Mouse (Mus musculus): ENCODE measurements around the gene Cct7. TPM values are rescaled to one million over a fixed set of nuclear protein-coding genes. Genes with fewer than 3 reads are reported as not detected.

Gene Cct7
- polyA plus RNA-seq, 1 experiment from 2014 or later, result 583 TPM

DNA sequence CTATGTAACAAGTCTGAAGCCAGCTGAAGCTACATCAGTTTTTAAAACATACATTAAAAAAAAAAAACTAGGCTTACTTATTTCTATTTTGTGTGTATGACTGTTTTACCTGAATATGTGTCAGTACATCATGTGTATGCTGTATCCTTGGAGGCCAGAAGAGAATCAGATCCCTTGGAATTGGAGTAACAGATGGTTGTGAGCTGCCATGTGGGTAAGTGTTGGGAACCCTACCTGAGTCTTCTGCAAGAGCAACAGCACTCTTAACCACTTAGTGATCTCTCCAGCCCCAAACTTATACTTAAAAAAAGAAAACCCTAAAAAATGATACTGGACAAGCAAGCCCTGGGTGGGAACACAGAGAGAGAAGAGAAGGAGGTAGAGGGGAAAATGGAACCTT, 45.7 kb downstream of the Cct7 start:
- Histone ChIP-seq H3K36me3 (ENCODE audit: insufficient read depth, low read length) (no peaks in the 10 kb centered on the region), H3K9me3 (ENCODE audit: low read length) (no peaks in the 10 kb centered on the region), H3K4me3 (ENCODE audit: low read length) (no peak overlapping the region), H3K4me2 (replicated peaks; ENCODE audit: low read depth, low read length) (no peak overlapping the region), H3K27ac (ENCODE audit: low read length) (no peak overlapping the region), H3K9ac (replicated peaks; ENCODE audit: low read length) (no peak overlapping the region), H3K4me1 (ENCODE audit: insufficient read depth, low read length) (peaks cover 2% of the 10 kb centered on the region), H3K27me3 (ENCODE audit: insufficient read depth, low read length) (0 out of 2 replicates have a peak, but pooled peaks cover 4% of the 10 kb centered on the region)
- no peak for ATAC-seq (ENCODE audit: low FRiP score, low TSS enrichment)

DNA sequence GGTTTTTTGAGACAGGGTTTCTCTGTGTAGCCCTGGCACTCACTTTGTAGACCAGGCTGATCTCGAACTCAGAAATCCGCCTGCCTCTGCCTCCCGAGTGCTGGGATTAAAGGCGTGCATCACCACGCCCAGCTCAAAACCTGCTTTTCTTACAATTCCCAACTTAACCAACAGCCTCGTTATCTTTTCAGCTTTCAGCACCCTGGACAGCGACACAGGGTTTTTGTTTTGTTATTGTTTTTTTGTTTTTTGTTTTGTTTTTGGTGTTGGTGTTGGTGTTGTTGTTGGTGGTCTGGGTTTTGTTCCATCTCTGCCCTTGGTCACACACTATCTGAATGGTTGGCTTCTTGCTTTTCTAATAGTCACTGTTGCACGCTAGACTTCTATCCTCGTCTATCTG, 46.8 kb downstream of the Cct7 start:
- Histone ChIP-seq H3K36me3 (ENCODE audit: insufficient read depth, low read length) (no peaks in the 10 kb centered on the region), H3K9me3 (ENCODE audit: low read length) (no peaks in the 10 kb centered on the region), H3K27ac (ENCODE audit: low read length) (no peak overlapping the region), H3K4me1 (ENCODE audit: insufficient read depth, low read length) (peaks cover 13% of the 10 kb centered on the region), H3K9ac (replicated peaks; ENCODE audit: low read length) (no peak overlapping the region), H3K4me3 (ENCODE audit: low read length) (no peak overlapping the region), H3K4me2 (replicated peaks; ENCODE audit: low read depth, low read length) (no peak overlapping the region), H3K27me3 (ENCODE audit: insufficient read depth, low read length) (peaks cover 9% of the 10 kb centered on the region; the same call in 1 of the 2 replicates)
- ATAC-seq (ENCODE audit: low FRiP score, low TSS enrichment), result no peak
- 60% methylated on average over 9 of the region's 9 CpGs for WGBS

DNA sequence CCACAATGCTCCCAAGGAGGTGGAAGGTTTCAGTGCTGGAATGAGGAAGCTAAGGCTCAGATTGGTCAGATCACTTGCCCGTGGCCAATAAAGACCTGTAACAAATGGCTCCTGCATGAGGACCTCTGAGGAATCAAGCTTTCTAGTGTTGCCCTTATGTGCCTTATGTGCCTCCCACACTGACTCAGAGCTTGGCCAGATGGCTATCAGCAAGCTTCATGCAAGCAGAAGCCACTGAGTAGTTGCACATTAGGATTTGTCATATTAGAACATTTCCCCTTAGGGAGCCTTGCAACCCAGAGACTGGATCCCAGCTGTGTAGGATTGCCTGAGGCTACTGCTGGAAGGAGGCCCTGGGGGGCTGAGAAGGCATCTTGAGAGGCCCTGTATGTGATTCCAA, 49.1 kb downstream of the Cct7 start:
- Histone ChIP-seq H3K9me3 (ENCODE audit: low read length) (no peaks in the 10 kb centered on the region), H3K27me3 (ENCODE audit: insufficient read depth, low read length) (peaks cover 20% of the 10 kb centered on the region), H3K4me1 (ENCODE audit: insufficient read depth, low read length) (peaks cover 14% of the 10 kb centered on the region), H3K27ac (ENCODE audit: low read length) (no peak overlapping the region), H3K9ac (replicated peaks; ENCODE audit: low read length) (no peak overlapping the region), H3K4me2 (replicated peaks; ENCODE audit: low read depth, low read length) (no peak overlapping the region), H3K4me3 (ENCODE audit: low read length) (no peak overlapping the region), H3K36me3 (ENCODE audit: insufficient read depth, low read length) (no peaks in the 10 kb centered on the region)
- WGBS, result 42% methylated on average over 1 of the region's 1 CpGs
- no peak for ATAC-seq (ENCODE audit: low FRiP score, low TSS enrichment)

DNA sequence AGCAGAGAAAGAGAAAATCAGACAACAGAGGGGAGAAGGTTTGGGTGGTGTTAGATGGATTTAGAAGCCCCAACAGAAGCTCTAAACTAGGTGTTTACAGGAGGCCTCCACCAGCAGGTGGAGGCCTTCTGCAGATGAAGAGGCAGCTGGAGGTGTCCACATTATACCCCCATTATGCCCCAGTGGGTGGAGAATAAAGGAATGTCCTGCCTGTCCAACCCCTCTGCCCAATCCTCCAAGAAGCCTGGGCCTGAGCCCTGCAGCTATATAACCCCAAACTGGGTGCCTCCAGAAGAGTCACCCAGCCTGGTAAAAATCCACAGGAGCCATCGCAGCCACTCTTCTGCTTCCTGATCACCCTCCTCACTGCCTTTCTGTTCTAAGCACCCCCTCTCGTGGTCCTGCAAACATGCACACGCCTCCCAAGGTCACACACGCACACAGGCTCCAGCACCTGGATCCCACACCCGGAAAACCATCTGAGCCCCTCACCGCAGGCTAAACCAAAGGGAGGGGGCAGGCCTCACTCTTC, 50.3 kb downstream of the Cct7 start:
- WGBS, result 7% methylated on average over 6 of the region's 6 CpGs
- H3K9me3 ChIP-seq (ENCODE audit: low read length), result no peaks in the 10 kb centered on the region
- peaks cover 20% of the 10 kb centered on the region for H3K27me3 ChIP-seq (ENCODE audit: insufficient read depth, low read length)
- peak overlapping the region; percentile 98 for H3K4me2 ChIP-seq (replicated peaks; ENCODE audit: low read depth, low read length)
- H3K4me1 ChIP-seq (ENCODE audit: insufficient read depth, low read length), result peaks cover 14% of the 10 kb centered on the region
- peak overlapping the region; percentile 75 for H3K4me3 ChIP-seq (ENCODE audit: low read length)
- no peak overlapping the region for H3K27ac ChIP-seq (ENCODE audit: low read length)
- H3K9ac ChIP-seq (replicated peaks; ENCODE audit: low read length), result no peak overlapping the region
- no peaks in the 10 kb centered on the region for H3K36me3 ChIP-seq (ENCODE audit: insufficient read depth, low read length)
- ATAC-seq (ENCODE audit: low FRiP score, low TSS enrichment), result no peak; the same call in 1 of the 2 replicates

DNA sequence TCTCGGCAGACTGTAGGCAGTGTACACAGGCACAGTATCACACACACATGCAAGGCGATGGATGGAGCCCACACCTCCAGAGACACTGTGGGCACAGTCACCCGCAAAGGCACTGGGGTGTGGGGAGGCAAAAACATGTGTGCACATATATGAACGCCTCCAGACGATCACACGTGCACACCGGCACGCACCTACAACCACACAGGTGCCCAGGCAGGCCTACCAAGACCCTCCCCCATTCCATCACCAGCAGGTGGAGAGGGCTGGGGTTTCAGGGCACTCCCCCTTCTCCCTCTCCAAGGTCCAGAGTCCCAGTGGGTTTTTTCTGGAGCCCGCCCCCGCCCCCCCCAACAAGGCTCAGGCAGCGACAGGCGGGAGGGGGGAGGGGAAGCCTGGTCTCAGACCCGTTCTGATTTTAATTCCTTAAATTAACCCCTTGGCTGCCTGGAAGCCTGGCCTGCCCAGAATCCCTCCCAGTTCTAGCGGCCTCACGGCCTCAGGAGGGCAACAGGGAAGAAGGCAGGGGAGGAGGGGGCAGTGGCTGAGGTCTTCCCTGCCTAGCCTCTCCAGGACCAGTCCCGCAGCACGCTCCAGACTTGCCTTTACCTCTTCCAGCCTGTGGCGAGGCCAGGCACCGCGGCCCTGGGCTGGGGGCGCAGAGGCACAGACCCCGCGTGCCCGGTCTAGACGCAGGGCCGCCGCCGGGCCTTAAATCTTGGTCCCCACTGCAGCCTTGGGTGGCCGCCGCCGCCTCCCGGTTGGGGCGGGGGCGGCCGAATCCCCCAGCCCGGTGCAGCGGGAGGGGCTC, 51.0 kb downstream of the Cct7 start:
- H3K27ac ChIP-seq (ENCODE audit: low read length), result no peak overlapping the region
- peak; percentile 80 for ATAC-seq (ENCODE audit: low FRiP score, low TSS enrichment)
- peaks cover 20% of the 10 kb centered on the region for H3K27me3 ChIP-seq (ENCODE audit: insufficient read depth, low read length)
- peak overlapping the region; percentile 98 for H3K4me2 ChIP-seq (replicated peaks; ENCODE audit: low read depth, low read length)
- no peaks in the 10 kb centered on the region for H3K9me3 ChIP-seq (ENCODE audit: low read length)
- H3K9ac ChIP-seq (replicated peaks; ENCODE audit: low read length), result peak overlapping the region; percentile 70
- H3K4me1 ChIP-seq (ENCODE audit: insufficient read depth, low read length), result peaks cover 14% of the 10 kb centered on the region
- 1% methylated on average over 34 of the region's 37 CpGs for WGBS
- peak overlapping the region; percentile 75 for H3K4me3 ChIP-seq (ENCODE audit: low read length)
- no peaks in the 10 kb centered on the region for H3K36me3 ChIP-seq (ENCODE audit: insufficient read depth, low read length)

DNA sequence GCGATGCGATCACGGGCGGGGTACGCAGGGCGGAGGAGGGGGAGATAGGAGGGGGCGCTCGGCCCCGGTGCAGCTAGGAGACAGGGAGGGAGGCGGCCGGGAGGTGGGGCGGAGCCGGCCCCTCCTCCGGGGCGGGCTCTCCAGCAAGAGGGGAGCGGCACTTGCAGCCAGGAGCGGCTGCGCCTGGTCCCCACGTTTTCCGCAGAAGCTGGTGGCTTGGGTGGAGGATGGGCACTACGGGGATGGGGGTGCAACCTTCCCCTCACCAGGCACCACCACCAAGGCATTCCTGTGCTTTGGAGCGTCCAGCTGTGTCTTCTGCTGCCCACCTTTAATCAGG, 51.6 kb downstream of the Cct7 start, which contains the start of gene Fbxo41:
TSS of gene Fbxo41 (minus strand) at position 84 of the 340 bp plus-strand sequence.
- Histone ChIP-seq H3K9me3 (ENCODE audit: low read length) (no peaks in the 10 kb centered on the region), H3K27ac (ENCODE audit: low read length) (no peak within 1 kb of the TSS), H3K4me1 (ENCODE audit: insufficient read depth, low read length) (peaks cover 14% of the 10 kb centered on the region), H3K4me3 (ENCODE audit: low read length) (peak within 1 kb of the TSS; percentile 75), H3K27me3 (ENCODE audit: insufficient read depth, low read length) (peaks cover 20% of the 10 kb centered on the region), H3K36me3 (ENCODE audit: insufficient read depth, low read length) (no peaks in the 10 kb centered on the region), H3K9ac (replicated peaks; ENCODE audit: low read length) (peak within 1 kb of the TSS; percentile 70), H3K4me2 (replicated peaks; ENCODE audit: low read depth, low read length) (peak within 1 kb of the TSS; percentile 98)
- WGBS, result 1% methylated on average over 18 of the region's 22 CpGs
- ATAC-seq (ENCODE audit: low FRiP score, low TSS enrichment), result peak; percentile 72

DNA sequence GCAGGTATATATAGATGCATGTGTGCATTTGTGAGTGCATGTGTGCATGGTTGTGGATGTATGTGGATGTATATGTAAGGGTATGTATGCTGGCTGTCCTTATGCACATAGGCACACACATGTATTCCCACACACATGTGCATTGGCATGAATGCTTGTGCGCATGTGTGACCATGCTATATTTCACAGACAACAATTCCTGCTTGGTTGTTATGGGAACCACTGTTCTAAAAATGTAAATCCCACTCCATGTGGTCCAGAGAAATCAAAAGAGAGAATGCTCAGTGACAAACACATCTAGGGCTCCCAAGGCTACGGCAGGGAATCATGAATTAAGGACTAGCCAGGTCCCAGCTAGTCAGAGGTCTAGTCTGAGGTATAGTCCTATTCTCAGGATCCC, 53.6 kb downstream of the Cct7 start:
- Histone ChIP-seq H3K36me3 (ENCODE audit: insufficient read depth, low read length) (no peaks in the 10 kb centered on the region), H3K4me3 (ENCODE audit: low read length) (no peak overlapping the region), H3K9ac (replicated peaks; ENCODE audit: low read length) (no peak overlapping the region), H3K27me3 (ENCODE audit: insufficient read depth, low read length) (peaks cover 22% of the 10 kb centered on the region), H3K4me1 (ENCODE audit: insufficient read depth, low read length) (peaks cover 14% of the 10 kb centered on the region), H3K27ac (ENCODE audit: low read length) (no peak overlapping the region), H3K9me3 (ENCODE audit: low read length) (no peaks in the 10 kb centered on the region), H3K4me2 (replicated peaks; ENCODE audit: low read depth, low read length) (no peak overlapping the region)
- WGBS, result 87% methylated on average over 2 of the region's 2 CpGs
- ATAC-seq (ENCODE audit: low FRiP score, low TSS enrichment), result no peak

DNA sequence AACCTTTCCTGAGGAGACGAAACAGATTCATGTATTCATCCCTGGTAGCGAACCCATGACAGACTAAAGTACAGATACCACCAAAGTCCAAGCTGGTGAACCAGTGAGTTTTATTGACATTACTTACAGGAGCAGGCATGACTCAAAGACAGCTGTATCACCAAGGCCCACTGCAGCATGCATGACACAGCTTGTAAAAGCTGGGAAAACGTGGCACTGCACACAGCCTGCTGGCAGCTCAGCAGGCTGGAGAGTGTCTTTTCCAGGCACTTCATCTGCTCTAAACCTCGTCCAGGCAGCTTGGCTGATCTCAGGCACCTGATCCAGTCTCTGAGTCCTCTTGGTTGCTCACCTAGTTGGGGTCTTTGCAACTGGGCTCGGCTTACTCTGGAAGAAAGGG, 57.3 kb downstream of the Cct7 start:
- Histone ChIP-seq H3K27ac (ENCODE audit: low read length) (no peak overlapping the region), H3K36me3 (ENCODE audit: insufficient read depth, low read length) (no peaks in the 10 kb centered on the region), H3K27me3 (ENCODE audit: insufficient read depth, low read length) (peaks cover 49% of the 10 kb centered on the region), H3K4me2 (replicated peaks; ENCODE audit: low read depth, low read length) (no peak overlapping the region), H3K9me3 (ENCODE audit: low read length) (no peaks in the 10 kb centered on the region), H3K4me1 (ENCODE audit: insufficient read depth, low read length) (peaks cover 19% of the 10 kb centered on the region), H3K4me3 (ENCODE audit: low read length) (no peak overlapping the region), H3K9ac (replicated peaks; ENCODE audit: low read length) (no peak overlapping the region)
- WGBS, result 54% methylated on average over 5 of the region's 5 CpGs
- no peak for ATAC-seq (ENCODE audit: low FRiP score, low TSS enrichment)

DNA sequence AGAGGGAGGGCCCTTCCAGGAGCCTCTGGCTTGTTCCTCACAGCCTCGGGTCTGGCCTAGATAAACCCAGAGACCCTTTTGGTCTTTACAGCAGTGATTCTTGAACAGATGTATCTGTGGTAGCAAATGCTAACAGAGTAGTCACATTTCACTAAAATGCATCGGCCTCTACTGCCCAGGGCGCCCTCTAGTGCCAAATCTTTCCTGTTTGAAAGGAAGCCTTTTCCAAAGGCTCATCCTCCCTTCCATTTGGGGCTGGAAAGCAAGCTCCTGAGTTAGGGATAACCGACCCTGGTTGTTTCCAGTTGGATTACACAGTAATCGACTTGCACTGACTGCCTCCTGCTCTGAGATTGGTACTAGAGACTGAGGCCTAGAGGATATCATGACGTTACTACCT, 59.2 kb downstream of the Cct7 start:
- H3K36me3 ChIP-seq (ENCODE audit: insufficient read depth, low read length), result no peaks in the 10 kb centered on the region
- H3K4me1 ChIP-seq (ENCODE audit: insufficient read depth, low read length), result peaks cover 24% of the 10 kb centered on the region
- peaks cover 57% of the 10 kb centered on the region for H3K27me3 ChIP-seq (ENCODE audit: insufficient read depth, low read length)
- H3K4me2 ChIP-seq (replicated peaks; ENCODE audit: low read depth, low read length), result no peak overlapping the region
- H3K27ac ChIP-seq (ENCODE audit: low read length), result no peak overlapping the region
- no peak for ATAC-seq (ENCODE audit: low FRiP score, low TSS enrichment)
- H3K4me3 ChIP-seq (ENCODE audit: low read length), result no peak overlapping the region
- no peaks in the 10 kb centered on the region for H3K9me3 ChIP-seq (ENCODE audit: low read length)
- WGBS, result 2% methylated on average over 6 of the region's 6 CpGs
- H3K9ac ChIP-seq (replicated peaks; ENCODE audit: low read length), result no peak overlapping the region
